ENCODE assay signal across 8 mouse cellular contexts in the genomic region with DNA sequence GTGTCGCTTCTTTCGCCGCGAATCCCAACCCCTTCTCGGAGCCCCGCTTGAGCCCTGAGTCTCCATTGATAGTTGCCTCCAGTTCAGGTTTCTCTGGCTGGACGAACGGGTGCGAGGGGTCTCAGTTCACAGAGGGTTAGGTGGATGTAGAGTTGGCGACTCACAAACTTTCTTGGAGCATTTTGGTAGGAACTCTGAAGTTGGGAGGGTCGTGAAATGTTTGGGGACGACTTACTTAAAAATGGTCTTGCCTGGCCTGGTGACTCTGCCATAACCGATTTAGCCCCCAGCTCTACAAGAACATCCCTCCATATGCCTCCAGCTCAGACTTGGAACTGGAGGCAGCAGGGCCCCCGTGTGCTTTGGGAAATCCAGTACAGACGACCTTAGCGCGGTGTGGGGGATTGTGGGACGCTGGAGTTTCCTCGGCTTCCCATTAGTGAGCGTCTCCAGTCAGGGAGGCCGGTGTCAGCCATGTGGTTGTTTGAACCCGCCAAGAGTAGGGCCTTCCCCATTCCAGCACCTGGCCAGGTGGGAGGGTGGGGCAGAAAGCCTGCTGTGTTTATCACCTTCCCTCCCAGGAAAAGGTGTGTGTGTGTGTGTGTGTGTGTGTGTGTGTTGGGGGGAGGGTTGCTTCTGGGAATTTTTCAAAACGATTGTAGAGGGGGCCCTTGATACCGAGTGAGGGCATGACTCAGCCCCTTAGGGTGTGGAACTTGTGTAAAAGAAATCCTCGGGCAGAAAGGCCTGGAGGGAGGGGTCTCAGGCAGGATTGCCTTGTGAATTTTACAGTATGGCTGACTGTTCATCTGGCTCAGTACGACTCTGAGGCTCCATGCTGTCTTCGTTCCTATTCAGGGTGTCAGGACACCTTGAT. TPM values are rescaled to one million over a fixed set of nuclear protein-coding genes. Genes with fewer than 3 reads are reported as not detected.
DNase-seq lines count a peak whose midpoint lies in the region; ATAC-seq lines count a peak whose summit lies in the region.

No protein-coding gene starts in this region.

- H3K36me3 ChIP-seq in forebrain, embryonic 10.5 days (replicated peaks) = no peaks in the 10 kb centered on the region; the same call in none of the 2 replicates
- no peaks in the 10 kb centered on the region for H3K36me3 ChIP-seq in hindbrain, embryonic 14.5 days (replicated peaks; ENCODE audit: control insufficient read depth, insufficient read depth)
- H3K36me3 ChIP-seq in liver, embryonic 11.5 days (ENCODE audit: control insufficient read depth, insufficient read depth, low read length) = no peaks in the 10 kb centered on the region; the same call in 1 of the 2 replicates
- no peaks in the 10 kb centered on the region for H3K36me3 ChIP-seq in neural tube, embryonic 13.5 days

- H3K27me3 ChIP-seq in forebrain, embryonic 10.5 days (ENCODE audit: poor library complexity, severe bottlenecking) = no peaks in the 10 kb centered on the region
- H3K27me3 ChIP-seq in hindbrain, embryonic 14.5 days (ENCODE audit: control insufficient read depth, insufficient read depth, low read length) = no peaks in the 10 kb centered on the region
- no peaks in the 10 kb centered on the region for H3K27me3 ChIP-seq in liver, embryonic 11.5 days (replicated peaks; ENCODE audit: control insufficient read depth, insufficient read depth, low read length)
- H3K27me3 ChIP-seq in neural tube, embryonic 13.5 days = no peaks in the 10 kb centered on the region

- peak overlapping the region; percentile 98 for H3K27ac ChIP-seq in forebrain, embryonic 10.5 days
- peak overlapping the region; percentile 88 for H3K27ac ChIP-seq in hindbrain, embryonic 14.5 days
- H3K27ac ChIP-seq in liver, embryonic 11.5 days (ENCODE audit: low read depth, low read length) = peak overlapping the region; percentile 99
- H3K27ac ChIP-seq in neural tube, embryonic 13.5 days (replicated peaks) = peak overlapping the region; percentile 96

- WGBS in forebrain, embryonic 10.5 days = under 1% methylated on average over 27 of the region's 27 CpGs
- WGBS in hindbrain, embryonic 14.5 days = under 1% methylated on average over 27 of the region's 27 CpGs
- WGBS in liver, embryonic 11.5 days = under 1% methylated on average over 25 of the region's 27 CpGs
- WGBS in neural tube, embryonic 13.5 days = 1% methylated on average over 27 of the region's 27 CpGs

- H3K4me2 ChIP-seq in hindbrain, embryonic 14.5 days (replicated peaks) = peak overlapping the region; percentile 89
- H3K4me2 ChIP-seq in liver, embryonic 11.5 days = peak overlapping the region; percentile 86
- peak overlapping the region; percentile 97 for H3K4me2 ChIP-seq in neural tube, embryonic 13.5 days

- H3K4me1 ChIP-seq in forebrain, embryonic 10.5 days = peaks cover 57% of the 10 kb centered on the region
- H3K4me1 ChIP-seq in hindbrain, embryonic 14.5 days (replicated peaks; ENCODE audit: control insufficient read depth, insufficient read depth, low read length) = peaks cover 32% of the 10 kb centered on the region
- peaks cover 54% of the 10 kb centered on the region for H3K4me1 ChIP-seq in liver, embryonic 11.5 days (replicated peaks; ENCODE audit: control insufficient read depth, insufficient read depth, low read length)
- H3K4me1 ChIP-seq in neural tube, embryonic 13.5 days (replicated peaks) = peaks cover 47% of the 10 kb centered on the region

- no peak for ATAC-seq in hindbrain, embryonic 14.5 days (ENCODE audit: low FRiP score)
- ATAC-seq in liver, embryonic 11.5 days (replicated peaks; ENCODE audit: low FRiP score) = 0 out of 2 replicates have a peak, but pooled peaks have one; percentile 8
- no peak for ATAC-seq in neural tube, embryonic 13.5 days (ENCODE audit: low read depth)

- peak overlapping the region; percentile 79 for H3K9ac ChIP-seq in hindbrain, embryonic 14.5 days
- peak overlapping the region; percentile 100 for H3K9ac ChIP-seq in liver, embryonic 11.5 days (ENCODE audit: low read depth, low read length)
- peak overlapping the region; percentile 95 for H3K9ac ChIP-seq in neural tube, embryonic 13.5 days

- peak overlapping the region; percentile 98 for H3K4me3 ChIP-seq in forebrain, embryonic 10.5 days
- H3K4me3 ChIP-seq in hindbrain, embryonic 14.5 days (replicated peaks; ENCODE audit: low read length) = peak overlapping the region; percentile 75
- peak overlapping the region; percentile 100 for H3K4me3 ChIP-seq in liver, embryonic 11.5 days (ENCODE audit: low read depth, low read length)
- peak overlapping the region; percentile 97 for H3K4me3 ChIP-seq in neural tube, embryonic 13.5 days

- no peaks in the 10 kb centered on the region for H3K9me3 ChIP-seq in forebrain, embryonic 10.5 days
- no peaks in the 10 kb centered on the region for H3K9me3 ChIP-seq in hindbrain, embryonic 14.5 days (ENCODE audit: control insufficient read depth, low read length)
- H3K9me3 ChIP-seq in liver, embryonic 11.5 days (ENCODE audit: control insufficient read depth, low read length) = no peaks in the 10 kb centered on the region
- H3K9me3 ChIP-seq in neural tube, embryonic 13.5 days = no peaks in the 10 kb centered on the region

- DNase-seq in left cerebral cortex, postnatal 4 days = peak; percentile 29
- no peak for DNase-seq in left cerebral cortex, adult 9 months (ENCODE audit: low spot score in 2 of 2)
- peak; percentile 54 for DNase-seq in adrenal gland, postnatal 10 days
- peak; percentile 52 for DNase-seq in forebrain, embryonic 10.5 days (ENCODE audit: extremely low spot score, low spot score)
- no peak for DNase-seq in hindbrain, embryonic 14.5 days (ENCODE audit: low spot score)
- DNase-seq in liver, embryonic 11.5 days (ENCODE audit: low spot score) = peak; percentile 64
- no peak for DNase-seq in T-cell, adult 2 months (ENCODE audit: low spot score)

- intact Hi-C loops in left cerebral cortex, postnatal 4 days (cut with DNase I) = no loop called here

RNA-seq across cellular contexts. Expression of gene Hdgf, which starts 1.1 kb away (rescaled TPM):
- 100 to 1,000 TPM; 131 to 136 TPM for total RNA-seq in left cerebral cortex, postnatal 4 days (2021)
- total RNA-seq in adrenal gland, postnatal 10 days (2021) = 100 to 1,000 TPM; 161 to 162 TPM
- polyA plus RNA-seq in forebrain, embryonic 10.5 days (2016; fragmentation: Nextera tagmentation; extraction: Ambion mirVana) = 199 and 219 TPM in 2 replicates
- polyA plus RNA-seq in hindbrain, embryonic 14.5 days (2014; fragmentation: Nextera tagmentation; extraction: Ambion mirVana) = 163 and 179 TPM in 2 replicates
- polyA plus RNA-seq in liver, embryonic 11.5 days (2014; fragmentation: Nextera tagmentation; extraction: Ambion mirVana) = 520 and 526 TPM in 2 replicates
- 186 and 218 TPM in 2 replicates for polyA plus RNA-seq in neural tube, embryonic 13.5 days (2015; fragmentation: Nextera tagmentation; extraction: Ambion mirVana)

RNA-seq across cellular contexts. Expression of gene Mrpl24, which starts 12.1 kb away (rescaled TPM):
- total RNA-seq in left cerebral cortex, postnatal 4 days (2021) = 10 to 100 TPM; 43.6 to 49.0 TPM
- 100 to 1,000 TPM; 104 to 123 TPM for total RNA-seq in adrenal gland, postnatal 10 days (2021)
- polyA plus RNA-seq in forebrain, embryonic 10.5 days (2016; fragmentation: Nextera tagmentation; extraction: Ambion mirVana) = 71.4 and 74.8 TPM in 2 replicates
- 50.0 and 53.5 TPM in 2 replicates for polyA plus RNA-seq in hindbrain, embryonic 14.5 days (2014; fragmentation: Nextera tagmentation; extraction: Ambion mirVana)
- polyA plus RNA-seq in liver, embryonic 11.5 days (2014; fragmentation: Nextera tagmentation; extraction: Ambion mirVana) = 95.7 and 97.5 TPM in 2 replicates
- 69.5 and 73.0 TPM in 2 replicates for polyA plus RNA-seq in neural tube, embryonic 13.5 days (2015; fragmentation: Nextera tagmentation; extraction: Ambion mirVana)

RNA-seq across cellular contexts. Expression of gene Prcc, which starts 21.8 kb away (rescaled TPM):
- total RNA-seq in left cerebral cortex, postnatal 4 days (2021) = 10 to 100 TPM; 72.8 to 73.3 TPM
- 10 to 100 TPM; 49.9 to 54.9 TPM for total RNA-seq in adrenal gland, postnatal 10 days (2021)
- 16.9 and 17.3 TPM in 2 replicates for polyA plus RNA-seq in forebrain, embryonic 10.5 days (2016; fragmentation: Nextera tagmentation; extraction: Ambion mirVana)
- polyA plus RNA-seq in hindbrain, embryonic 14.5 days (2014; fragmentation: Nextera tagmentation; extraction: Ambion mirVana) = 15.5 and 17.2 TPM in 2 replicates
- 15.4 and 15.6 TPM in 2 replicates for polyA plus RNA-seq in liver, embryonic 11.5 days (2014; fragmentation: Nextera tagmentation; extraction: Ambion mirVana)
- 16.6 and 17.7 TPM in 2 replicates for polyA plus RNA-seq in neural tube, embryonic 13.5 days (2015; fragmentation: Nextera tagmentation; extraction: Ambion mirVana)

RNA-seq across cellular contexts. Expression of gene Isg20l2, which starts 22.9 kb away (rescaled TPM):
- total RNA-seq in left cerebral cortex, postnatal 4 days (2021) = 10 to 100 TPM; 23.4 to 24.9 TPM
- total RNA-seq in adrenal gland, postnatal 10 days (2021) = 10 to 100 TPM; 22.9 to 24.3 TPM
- polyA plus RNA-seq in forebrain, embryonic 10.5 days (2016; fragmentation: Nextera tagmentation; extraction: Ambion mirVana) = 87.7 and 88.3 TPM in 2 replicates
- polyA plus RNA-seq in hindbrain, embryonic 14.5 days (2014; fragmentation: Nextera tagmentation; extraction: Ambion mirVana) = 17.0 and 18.5 TPM in 2 replicates
- 66.9 and 68.1 TPM in 2 replicates for polyA plus RNA-seq in liver, embryonic 11.5 days (2014; fragmentation: Nextera tagmentation; extraction: Ambion mirVana)
- polyA plus RNA-seq in neural tube, embryonic 13.5 days (2015; fragmentation: Nextera tagmentation; extraction: Ambion mirVana) = 36.2 and 41.4 TPM in 2 replicates

RNA-seq across cellular contexts. Expression of gene Rrnad1, which starts 23.3 kb away (rescaled TPM):
- 10 to 100 TPM; 17.1 to 17.8 TPM for total RNA-seq in left cerebral cortex, postnatal 4 days (2021)
- 10 to 100 TPM; 12.4 to 16.3 TPM for total RNA-seq in adrenal gland, postnatal 10 days (2021)
- polyA plus RNA-seq in forebrain, embryonic 10.5 days (2016; fragmentation: Nextera tagmentation; extraction: Ambion mirVana) = 19.1 and 22.8 TPM in 2 replicates
- polyA plus RNA-seq in hindbrain, embryonic 14.5 days (2014; fragmentation: Nextera tagmentation; extraction: Ambion mirVana) = 15.8 and 18.1 TPM in 2 replicates
- 17.5 and 18.8 TPM in 2 replicates for polyA plus RNA-seq in liver, embryonic 11.5 days (2014; fragmentation: Nextera tagmentation; extraction: Ambion mirVana)
- 20.1 and 22.2 TPM in 2 replicates for polyA plus RNA-seq in neural tube, embryonic 13.5 days (2015; fragmentation: Nextera tagmentation; extraction: Ambion mirVana)

Comparison
In these comparisons a context has a peak if more than half of its experiments do, and no peak if none do; other contexts are left out.
1. DNase-seq: peak in left cerebral cortex, postnatal 4 days (single experiment), adrenal gland, postnatal 10 days (single experiment), forebrain, embryonic 10.5 days (single experiment) and liver, embryonic 11.5 days (single experiment); none in left cerebral cortex, adult 9 months (0 of 2), hindbrain, embryonic 14.5 days (single experiment) and T-cell, adult 2 months (single experiment).
2. Peak in every context shown above with its lines, with median percentiles within 50 percentile points of each other: H3K27ac ChIP-seq, H3K4me3 ChIP-seq, H3K4me2 ChIP-seq and H3K9ac ChIP-seq.